23 mouse cellular contexts compared by ENCODE assay signal in genomic region chr1:143852329-143852728, GRCm38 (mm10).
A peak's percentile ranks its signal among the peaks of the same experiment; 100 is the strongest.
DNase-seq lines count a peak whose midpoint lies in the region; ATAC-seq lines count a peak whose summit lies in the region.
"Had no signal": no experiment of that assay in that cellular context is flagged by ENCODE, and none has a peak within 500 bp of the region (broad histone marks: within the 10 kb centered on the region; RNA-seq: fewer than 3 reads in every experiment).

No protein-coding gene starts in this region.

- H3K9ac ChIP-seq in heart, embryonic 11.5 days (ENCODE audit: low read depth, low read length) = no peak overlapping the region
- no peak overlapping the region for H3K9ac ChIP-seq in kidney, embryonic 16.5 days (replicated peaks; ENCODE audit: low read length)
- H3K9ac ChIP-seq in lung, embryonic 16.5 days (ENCODE audit: low read length) = no peak overlapping the region
- no peak overlapping the region for H3K9ac ChIP-seq in midbrain, embryonic 14.5 days (replicated peaks; ENCODE audit: low read length)
- H3K9ac ChIP-seq: embryonic facial prominence, embryonic 15.5 days; forebrain, embryonic 15.5 days; hindbrain, embryonic 12.5 days; liver, embryonic 15.5 days; neural tube, embryonic 12.5 days had no signal

- H3K27me3 ChIP-seq in heart, embryonic 11.5 days (ENCODE audit: control insufficient read depth, insufficient read depth, low read length) = no peaks in the 10 kb centered on the region
- no peaks in the 10 kb centered on the region for H3K27me3 ChIP-seq in kidney, embryonic 16.5 days (ENCODE audit: insufficient read depth, low read length)
- H3K27me3 ChIP-seq in lung, embryonic 16.5 days (ENCODE audit: control insufficient read depth, insufficient read depth, low read depth, low read length) = no peaks in the 10 kb centered on the region
- H3K27me3 ChIP-seq in midbrain, embryonic 14.5 days (ENCODE audit: control insufficient read depth, insufficient read depth, low read length) = no peaks in the 10 kb centered on the region
- H3K27me3 ChIP-seq: embryonic facial prominence, embryonic 15.5 days; forebrain, embryonic 15.5 days; hindbrain, embryonic 12.5 days; liver, embryonic 15.5 days; megakaryocyte, embryonic 14.5 days; neural tube, embryonic 12.5 days had no signal

- H3K4me2 ChIP-seq in heart, embryonic 11.5 days = no peak overlapping the region
- H3K4me2 ChIP-seq in kidney, embryonic 16.5 days (replicated peaks; ENCODE audit: low read depth, low read length) = no peak overlapping the region
- no peak overlapping the region for H3K4me2 ChIP-seq in lung, embryonic 16.5 days (ENCODE audit: low read depth, low read length)
- no peak overlapping the region for H3K4me2 ChIP-seq in midbrain, embryonic 14.5 days (ENCODE audit: low read length)
- H3K4me2 ChIP-seq: embryonic facial prominence, embryonic 15.5 days; forebrain, embryonic 15.5 days; hindbrain, embryonic 12.5 days; liver, embryonic 15.5 days; neural tube, embryonic 12.5 days had no signal

- no peaks in the 10 kb centered on the region for H3K9me3 ChIP-seq in heart, embryonic 11.5 days (replicated peaks; ENCODE audit: control insufficient read depth, low read length)
- H3K9me3 ChIP-seq in kidney, embryonic 16.5 days (ENCODE audit: low read length) = no peaks in the 10 kb centered on the region
- no peaks in the 10 kb centered on the region for H3K9me3 ChIP-seq in lung, embryonic 16.5 days (ENCODE audit: control insufficient read depth, low read length)
- H3K9me3 ChIP-seq in midbrain, embryonic 14.5 days (ENCODE audit: control insufficient read depth, low read length) = no peaks in the 10 kb centered on the region
- H3K9me3 ChIP-seq: embryonic facial prominence, embryonic 15.5 days; forebrain, embryonic 15.5 days; hindbrain, embryonic 12.5 days; liver, embryonic 15.5 days; megakaryocyte, embryonic 14.5 days; neural tube, embryonic 12.5 days had no signal

- peak; percentile 40 for DNase-seq in heart, adult 8-10 months (ENCODE audit: low spot score)
- DNase-seq in kidney, postnatal 10 days = no peak
- no peak for DNase-seq in lung, postnatal 36 days
- no peak for DNase-seq in midbrain, embryonic 14.5 days
- no peak for DNase-seq in retina, postnatal 1 day
- DNase-seq: adrenal gland, postnatal 36 days; cerebellum, adult 11 months; cerebellum, adult 9-11 months; gastrocnemius, postnatal 10 days; heart, postnatal 14 days; lung, postnatal 14 days; right cerebral cortex, postnatal 25 days; spleen, adult 18-20 months had no signal

- no peak overlapping the region for H3K27ac ChIP-seq in heart, embryonic 11.5 days (ENCODE audit: low read depth, low read length)
- no peak overlapping the region for H3K27ac ChIP-seq in kidney, embryonic 16.5 days (ENCODE audit: low read length)
- H3K27ac ChIP-seq in lung, embryonic 16.5 days (ENCODE audit: low read length) = no peak overlapping the region
- H3K27ac ChIP-seq in midbrain, embryonic 14.5 days (replicated peaks; ENCODE audit: low read depth, low read length) = peak overlapping the region; percentile 65
- H3K27ac ChIP-seq: embryonic facial prominence, embryonic 15.5 days; forebrain, embryonic 15.5 days; liver, embryonic 15.5 days; neural tube, embryonic 12.5 days had no signal

- H3K4me3 ChIP-seq in heart, embryonic 11.5 days (ENCODE audit: low read depth, low read length) = no peak overlapping the region
- no peak overlapping the region for H3K4me3 ChIP-seq in kidney, embryonic 16.5 days (ENCODE audit: low read length)
- H3K4me3 ChIP-seq in lung, embryonic 16.5 days (ENCODE audit: low read length) = no peak overlapping the region
- H3K4me3 ChIP-seq in midbrain, embryonic 14.5 days (replicated peaks; ENCODE audit: low read depth, low read length) = no peak overlapping the region
- H3K4me3 ChIP-seq: embryonic facial prominence, embryonic 15.5 days; forebrain, embryonic 15.5 days; hindbrain, embryonic 12.5 days; liver, embryonic 15.5 days; megakaryocyte, embryonic 14.5 days; neural tube, embryonic 12.5 days had no signal

- 41% methylated on average over 4 of the region's 4 CpGs for WGBS in heart, embryonic 11.5 days (ENCODE audit: insufficient replicate concordance)
- WGBS in kidney, embryonic 16.5 days = 14% methylated on average over 4 of the region's 4 CpGs
- WGBS in lung, embryonic 16.5 days = 33% methylated on average over 4 of the region's 4 CpGs
- WGBS in midbrain, embryonic 14.5 days = 78% methylated on average over 4 of the region's 4 CpGs

- H3K4me1 ChIP-seq in heart, embryonic 11.5 days (ENCODE audit: control insufficient read depth, insufficient read depth, low read length) = no peaks in the 10 kb centered on the region
- H3K4me1 ChIP-seq in kidney, embryonic 16.5 days (ENCODE audit: insufficient read depth, low read length) = peaks cover 7% of the 10 kb centered on the region; the same call in 1 of the 2 replicates
- no peaks in the 10 kb centered on the region for H3K4me1 ChIP-seq in lung, embryonic 16.5 days (replicated peaks; ENCODE audit: control insufficient read depth, insufficient read depth, low read length)
- 0 out of 2 replicates have a peak, but pooled peaks cover 5% of the 10 kb centered on the region for H3K4me1 ChIP-seq in midbrain, embryonic 14.5 days (ENCODE audit: control insufficient read depth, insufficient read depth, low read length)
- H3K4me1 ChIP-seq: embryonic facial prominence, embryonic 15.5 days; forebrain, embryonic 15.5 days; liver, embryonic 15.5 days; megakaryocyte, embryonic 14.5 days; neural tube, embryonic 12.5 days had no signal

- no peaks in the 10 kb centered on the region for H3K36me3 ChIP-seq in heart, embryonic 11.5 days (ENCODE audit: control insufficient read depth, insufficient read depth, low read length)
- H3K36me3 ChIP-seq in kidney, embryonic 16.5 days (ENCODE audit: insufficient read depth, low read length) = no peaks in the 10 kb centered on the region
- H3K36me3 ChIP-seq in lung, embryonic 16.5 days (ENCODE audit: control insufficient read depth, insufficient read depth, low read length) = no peaks in the 10 kb centered on the region
- H3K36me3 ChIP-seq in midbrain, embryonic 14.5 days (ENCODE audit: control insufficient read depth, insufficient read depth, low read length) = no peaks in the 10 kb centered on the region
- H3K36me3 ChIP-seq: embryonic facial prominence, embryonic 15.5 days; forebrain, embryonic 15.5 days; hindbrain, embryonic 12.5 days; liver, embryonic 15.5 days; neural tube, embryonic 12.5 days had no signal

- ATAC-seq in heart, embryonic 11.5 days (replicated peaks; ENCODE audit: insufficient number of reproducible peaks, low FRiP score, low TSS enrichment) = no peak
- peak; percentile 51; the same call in 1 of the 2 replicates for ATAC-seq in kidney, embryonic 16.5 days (ENCODE audit: low FRiP score, low TSS enrichment)
- ATAC-seq in lung, embryonic 16.5 days (ENCODE audit: low read depth) = peak; percentile 73; the same call in 1 of the 2 replicates
- no peak for ATAC-seq in midbrain, embryonic 14.5 days (ENCODE audit: low FRiP score, low TSS enrichment)
- ATAC-seq: CD4-positive, CD25-positive, alpha-beta regulatory T cell, adult 4 months; forebrain, embryonic 15.5 days had no signal

Comparison
In these comparisons a context has a peak if more than half of its experiments do, and no peak if none do; other contexts are left out.
1. ATAC-seq: peak in kidney, embryonic 16.5 days (single experiment) and lung, embryonic 16.5 days (single experiment); none in heart, embryonic 11.5 days (single experiment) and midbrain, embryonic 14.5 days (single experiment).